Mouse (Mus musculus): ENCODE results near the gene 9530053A07Rik.

The 9530053A07Rik gene

GRCm38 (mm10) chr7:28175358-28175757 is 46.1 kb downstream of the 9530053A07Rik start:
- DNase-seq: no peak

GRCm38 (mm10) chr7:28179228-28179627 is 50.0 kb downstream of the 9530053A07Rik start, which contains the start of gene Dyrk1b:
TSS of gene Dyrk1b (plus strand) at chr7:28179469.
- peak; percentile 99 for DNase-seq

GRCm38 (mm10) chr7:28179741-28180377 is 50.6 kb downstream of the 9530053A07Rik start:
- peak; percentile 98 for DNase-seq

- DNase-seq: no peak
These were observed 51.6 kb downstream of the 9530053A07Rik start for GRCm38 (mm10) chr7:28180890-28181289.

- DNase-seq: no peak
These were observed 52.1 kb downstream of the 9530053A07Rik start for GRCm38 (mm10) chr7:28181376-28181775.

GRCm38 (mm10) chr7:28182320-28182719 is 53.1 kb downstream of the 9530053A07Rik start:
- no peak for DNase-seq

GRCm38 (mm10) chr7:28185884-28186283 is 56.6 kb downstream of the 9530053A07Rik start:
- DNase-seq: no peak

GRCm38 (mm10) chr7:28186631-28187030 is 57.4 kb downstream of the 9530053A07Rik start:
- DNase-seq: no peak

GRCm38 (mm10) chr7:28191489-28191888 is 62.2 kb downstream of the 9530053A07Rik start:
- no peak for DNase-seq

- DNase-seq: no peak
These were observed 62.6 kb downstream of the 9530053A07Rik start for GRCm38 (mm10) chr7:28191903-28192302.

- no peak for DNase-seq
These were observed 66.3 kb downstream of the 9530053A07Rik start for GRCm38 (mm10) chr7:28195414-28196098.

- no peak for DNase-seq
These were observed 67.3 kb downstream of the 9530053A07Rik start for GRCm38 (mm10) chr7:28196528-28196927.

- DNase-seq: no peak
These were observed 69.8 kb downstream of the 9530053A07Rik start for GRCm38 (mm10) chr7:28199054-28199453.

- peak; percentile 72 for DNase-seq
These were observed 74.2 kb downstream of the 9530053A07Rik start for GRCm38 (mm10) chr7:28203207-28204108.

- DNase-seq: peak; percentile 42
These were observed 76.9 kb downstream of the 9530053A07Rik start for GRCm38 (mm10) chr7:28206044-28206600.

GRCm38 (mm10) chr7:28208396-28208987 is 79.2 kb downstream of the 9530053A07Rik start:
- DNase-seq: no peak

GRCm38 (mm10) chr7:28208988-28209508 is 79.8 kb downstream of the 9530053A07Rik start:
- peak; percentile 83 for DNase-seq

- DNase-seq: no peak
These were observed 81.5 kb downstream of the 9530053A07Rik start for GRCm38 (mm10) chr7:28210731-28211130.

- DNase-seq: peak; percentile 68
These were observed 84.9 kb downstream of the 9530053A07Rik start for GRCm38 (mm10) chr7:28214142-28214541.

Data from kidney, postnatal 14 days (tissue).